Mouse (Mus musculus): ENCODE results near the gene Gm13420.

- TF ChIP-seq POLR2A (IDR thresholded peaks at IDR 0.05; ENCODE audit: low read depth, low read length) (peak; percentile 46), CTCF (conservative IDR thresholded peaks at IDR 0.05; ENCODE audit: insufficient read depth, insufficient read length, low read depth, low read length) (no peak)
Measured at GRCm38 (mm10) chr2:29787104-29787917, 35.8 kb upstream of the Gm13420 start, which contains the start of gene Coq4.
